Mouse (Mus musculus): Measurements from ENCODE around the gene Ccm2. TPM values are rescaled to one million over a fixed set of nuclear protein-coding genes. Genes with fewer than 3 reads are reported as not detected.

The Ccm2 gene
- polyA plus RNA-seq, 1 experiment from 2014 or later: 87.0 TPM

DNA sequence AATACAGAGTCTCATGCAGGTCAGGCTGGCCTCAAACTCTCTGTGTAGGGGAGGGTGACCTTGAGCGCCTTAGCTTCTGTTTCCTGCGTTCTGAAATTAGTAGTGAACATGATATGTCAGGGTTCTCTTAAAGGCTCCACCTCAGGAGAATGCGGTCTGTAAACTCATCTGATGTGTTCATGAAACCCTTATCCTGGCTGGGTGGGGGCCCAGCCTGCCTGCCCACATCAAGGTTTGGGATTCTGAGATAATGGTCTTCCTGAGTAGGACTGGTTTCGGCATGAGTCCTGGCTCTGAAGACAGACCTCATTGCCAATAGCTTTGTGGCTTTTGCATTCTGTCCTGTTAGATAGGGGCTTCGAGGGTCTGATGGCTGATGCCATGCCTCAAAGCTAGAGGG, 48.7 kb downstream of the Ccm2 start:
- no peak for DNase-seq (ENCODE audit: low spot score)
- Histone ChIP-seq H3K9me3 (ENCODE audit: control insufficient read depth, low read length) (no peaks in the 10 kb centered on the region), H3K27ac (ENCODE audit: low read depth) (no peak overlapping the region), H3K4me1 (replicated peaks; ENCODE audit: control insufficient read depth, insufficient read depth, low read length) (peaks cover 11% of the 10 kb centered on the region; the same call in 1 of the 2 replicates), H3K27me3 (replicated peaks; ENCODE audit: control insufficient read depth, insufficient read depth, low read length) (no peaks in the 10 kb centered on the region), H3K9ac (ENCODE audit: low read length) (no peak overlapping the region), H3K36me3 (ENCODE audit: control insufficient read depth, insufficient read depth, low read length) (peaks cover 82% of the 10 kb centered on the region), H3K4me3 (ENCODE audit: low read depth, low read length) (no peak overlapping the region), H3K4me2 (ENCODE audit: low read length) (no peak overlapping the region)
- WGBS: 93% methylated on average over 5 of the region's 5 CpGs
- ATAC-seq (replicated peaks; ENCODE audit: low FRiP score, low TSS enrichment, low read depth): no peak

DNA sequence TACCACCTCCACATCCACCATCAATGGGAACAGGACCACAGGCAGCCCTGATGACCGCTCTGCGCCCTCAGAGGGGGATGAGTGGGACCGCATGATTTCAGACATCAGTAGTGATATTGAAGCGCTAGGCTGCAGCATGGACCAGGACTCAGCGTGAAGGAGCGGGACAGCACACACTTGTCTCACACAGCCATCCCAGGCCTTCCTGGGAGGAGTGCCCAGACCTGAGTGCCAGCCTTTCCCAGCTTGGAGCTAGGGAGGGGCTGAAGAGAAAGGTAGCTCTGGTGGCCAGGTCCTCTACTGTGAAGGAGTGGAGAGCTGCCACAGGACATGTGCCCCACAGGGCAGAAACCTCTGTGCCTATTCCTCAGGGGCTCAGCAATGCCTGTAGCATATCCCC, 49.5 kb downstream of the Ccm2 start:
- H3K36me3 ChIP-seq (ENCODE audit: control insufficient read depth, insufficient read depth, low read length): peaks cover 73% of the 10 kb centered on the region
- H3K9ac ChIP-seq (ENCODE audit: low read length): no peak overlapping the region
- H3K4me3 ChIP-seq (ENCODE audit: low read depth, low read length): no peak overlapping the region
- H3K4me1 ChIP-seq (replicated peaks; ENCODE audit: control insufficient read depth, insufficient read depth, low read length): peaks cover 11% of the 10 kb centered on the region; the same call in 1 of the 2 replicates
- ATAC-seq (replicated peaks; ENCODE audit: low FRiP score, low TSS enrichment, low read depth): no peak
- H3K27me3 ChIP-seq (replicated peaks; ENCODE audit: control insufficient read depth, insufficient read depth, low read length): no peaks in the 10 kb centered on the region
- no peak overlapping the region for H3K4me2 ChIP-seq (ENCODE audit: low read length)
- no peak overlapping the region for H3K27ac ChIP-seq (ENCODE audit: low read depth)
- H3K9me3 ChIP-seq (ENCODE audit: control insufficient read depth, low read length): no peaks in the 10 kb centered on the region
- no peak for DNase-seq (ENCODE audit: low spot score)
- 92% methylated on average over 6 of the region's 6 CpGs for WGBS

DNA sequence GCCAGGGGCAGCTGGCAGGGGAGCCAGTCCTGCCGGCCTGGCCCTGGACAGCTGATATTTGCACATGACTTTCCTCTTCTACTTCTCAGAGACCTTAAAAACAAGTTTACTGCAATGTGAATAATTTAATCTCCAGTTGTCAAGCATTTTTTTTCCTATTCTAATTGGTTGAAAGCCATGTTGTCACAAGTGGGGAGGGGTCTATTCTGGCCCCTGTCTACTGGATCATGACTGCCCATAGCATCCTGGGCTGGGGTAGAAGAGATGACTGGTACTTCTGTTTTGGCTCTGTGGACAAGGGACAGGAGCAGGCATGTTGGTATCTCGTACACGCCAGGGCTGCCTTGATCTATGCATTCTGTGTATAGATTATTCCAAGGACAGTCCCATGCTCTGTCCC, 49.9 kb downstream of the Ccm2 start:
- ATAC-seq (replicated peaks; ENCODE audit: low FRiP score, low TSS enrichment, low read depth) (no peak), DNase-seq (ENCODE audit: low spot score) (no peak)
- peaks cover 69% of the 10 kb centered on the region for H3K36me3 ChIP-seq (ENCODE audit: control insufficient read depth, insufficient read depth, low read length)

DNA sequence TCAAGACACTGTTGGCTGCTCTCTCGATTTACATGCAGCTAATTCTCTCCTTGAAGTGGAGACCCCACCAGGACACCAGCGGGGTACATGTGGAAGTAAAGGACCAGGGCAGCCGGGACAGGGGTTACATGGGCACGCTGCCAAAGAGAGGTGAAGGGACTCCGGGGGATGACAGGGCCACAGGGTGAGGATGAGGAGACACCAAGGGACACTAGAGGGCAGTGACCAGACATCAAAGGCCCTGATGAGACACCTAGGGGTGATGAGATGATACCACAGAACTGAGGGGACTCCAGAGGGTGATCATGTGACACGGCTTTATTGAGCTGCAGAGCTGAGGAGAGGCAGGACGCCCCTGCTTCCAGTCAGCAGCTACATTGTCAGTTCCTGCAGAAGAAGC, 50.8 kb downstream of the Ccm2 start:
- H3K27ac ChIP-seq (ENCODE audit: low read depth): no peak overlapping the region
- H3K36me3 ChIP-seq (ENCODE audit: control insufficient read depth, insufficient read depth, low read length): peaks cover 60% of the 10 kb centered on the region
- peaks cover 14% of the 10 kb centered on the region for H3K4me1 ChIP-seq (replicated peaks; ENCODE audit: control insufficient read depth, insufficient read depth, low read length)
- 70% methylated on average over 7 of the region's 7 CpGs for WGBS
- DNase-seq (ENCODE audit: low spot score) (no peak), ATAC-seq (replicated peaks; ENCODE audit: low FRiP score, low TSS enrichment, low read depth) (no peak)
- no peak overlapping the region for H3K4me3 ChIP-seq (ENCODE audit: low read depth, low read length)
- H3K9me3 ChIP-seq (ENCODE audit: control insufficient read depth, low read length): no peaks in the 10 kb centered on the region
- H3K4me2 ChIP-seq (ENCODE audit: low read length): no peak overlapping the region
- H3K27me3 ChIP-seq (replicated peaks; ENCODE audit: control insufficient read depth, insufficient read depth, low read length): no peaks in the 10 kb centered on the region
- H3K9ac ChIP-seq (ENCODE audit: low read length): no peak overlapping the region

More for the DNA sequence above, 49.9 kb downstream of the Ccm2 start:
- no peaks in the 10 kb centered on the region for H3K27me3 ChIP-seq (replicated peaks; ENCODE audit: control insufficient read depth, insufficient read depth, low read length)
- 83% methylated on average over 3 of the region's 3 CpGs for WGBS
- no peak overlapping the region for H3K4me3 ChIP-seq (ENCODE audit: low read depth, low read length)
- no peak overlapping the region for H3K9ac ChIP-seq (ENCODE audit: low read length)
- no peak overlapping the region for H3K4me2 ChIP-seq (ENCODE audit: low read length)
- peaks cover 11% of the 10 kb centered on the region; the same call in 1 of the 2 replicates for H3K4me1 ChIP-seq (replicated peaks; ENCODE audit: control insufficient read depth, insufficient read depth, low read length)
- H3K9me3 ChIP-seq (ENCODE audit: control insufficient read depth, low read length): no peaks in the 10 kb centered on the region
- H3K27ac ChIP-seq (ENCODE audit: low read depth): no peak overlapping the region

DNA sequence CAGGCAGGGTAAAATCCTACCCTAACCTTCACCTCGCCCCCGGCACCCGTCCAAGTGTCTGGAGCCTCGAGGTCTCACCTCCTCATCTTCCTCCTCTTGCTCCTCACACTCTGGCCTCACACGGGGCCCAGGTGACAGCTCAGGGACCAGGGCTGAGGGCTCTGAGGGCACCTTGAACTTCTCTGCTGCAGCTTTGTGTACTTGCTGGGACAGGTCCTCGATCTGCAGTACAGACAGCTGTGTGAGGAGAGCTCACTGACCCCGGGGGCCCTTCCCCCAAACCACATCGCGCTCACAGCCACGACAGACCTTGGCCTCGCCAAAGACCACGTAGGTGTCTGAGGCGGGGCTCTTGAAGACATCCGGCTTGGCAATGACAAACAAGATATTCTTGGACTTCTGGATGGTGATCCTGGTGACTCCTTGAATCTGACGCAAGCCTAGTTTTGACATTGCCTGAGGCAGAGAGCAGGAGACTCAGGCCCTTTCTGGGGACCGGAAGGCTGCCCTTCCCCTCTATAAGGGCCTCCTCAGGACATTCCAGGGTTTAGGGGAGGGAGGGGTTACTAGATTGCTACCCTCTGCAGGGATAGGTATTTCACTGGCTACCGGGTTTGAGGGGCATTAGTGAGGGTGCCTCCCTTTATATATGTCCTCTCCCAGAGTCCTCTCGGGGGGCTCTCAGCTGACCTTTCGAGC, 51.7 kb downstream of the Ccm2 start:
- no peaks in the 10 kb centered on the region for H3K9me3 ChIP-seq (ENCODE audit: control insufficient read depth, low read length)
- WGBS: 52% methylated on average over 19 of the region's 19 CpGs
- no peak for ATAC-seq (replicated peaks; ENCODE audit: low FRiP score, low TSS enrichment, low read depth)
- no peaks in the 10 kb centered on the region for H3K27me3 ChIP-seq (replicated peaks; ENCODE audit: control insufficient read depth, insufficient read depth, low read length)
- no peak overlapping the region for H3K4me3 ChIP-seq (ENCODE audit: low read depth, low read length)
- no peak overlapping the region for H3K27ac ChIP-seq (ENCODE audit: low read depth)
- peaks cover 52% of the 10 kb centered on the region for H3K36me3 ChIP-seq (ENCODE audit: control insufficient read depth, insufficient read depth, low read length)
- DNase-seq (ENCODE audit: low spot score): no peak
- no peak overlapping the region for H3K9ac ChIP-seq (ENCODE audit: low read length)
- peaks cover 15% of the 10 kb centered on the region for H3K4me1 ChIP-seq (replicated peaks; ENCODE audit: control insufficient read depth, insufficient read depth, low read length)
- no peak overlapping the region for H3K4me2 ChIP-seq (ENCODE audit: low read length)

DNA sequence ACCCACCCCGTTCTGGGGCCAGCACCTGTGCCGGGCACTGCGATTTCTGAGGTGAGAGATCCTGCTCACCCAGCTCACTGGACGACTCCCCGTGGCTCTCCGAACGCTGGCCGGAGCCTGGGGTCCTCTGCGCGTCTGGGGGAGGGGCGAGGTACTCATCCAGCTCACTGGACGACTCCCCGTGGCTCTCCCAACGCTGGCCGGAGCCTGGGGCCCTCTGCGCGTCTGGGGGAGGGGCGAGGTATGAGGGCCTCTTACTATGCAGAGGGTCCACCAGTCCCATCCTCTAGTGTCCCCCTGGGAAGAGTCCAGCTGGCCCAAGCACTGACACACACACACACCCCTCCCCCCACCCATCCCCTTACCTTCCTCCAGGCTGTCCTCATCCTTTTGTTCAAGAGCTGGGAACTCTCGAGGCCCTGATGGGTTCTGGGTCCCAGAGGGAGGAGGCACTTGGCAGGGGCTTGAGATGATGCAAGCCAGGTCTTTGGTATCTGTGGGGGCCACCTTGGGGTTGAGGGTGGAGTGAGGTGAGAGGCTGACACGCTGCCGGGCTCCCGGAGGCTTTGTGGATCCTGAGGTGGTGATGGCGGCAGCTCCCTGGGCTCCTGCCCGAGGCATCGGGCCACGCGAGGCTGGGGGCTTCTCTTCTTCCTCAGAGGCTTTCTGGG, 52.5 kb downstream of the Ccm2 start:
- Histone ChIP-seq H3K9me3 (ENCODE audit: control insufficient read depth, low read length) (no peaks in the 10 kb centered on the region), H3K4me1 (replicated peaks; ENCODE audit: control insufficient read depth, insufficient read depth, low read length) (peaks cover 23% of the 10 kb centered on the region), H3K9ac (ENCODE audit: low read length) (no peak overlapping the region), H3K4me3 (ENCODE audit: low read depth, low read length) (no peak overlapping the region), H3K4me2 (ENCODE audit: low read length) (no peak overlapping the region), H3K27me3 (replicated peaks; ENCODE audit: control insufficient read depth, insufficient read depth, low read length) (0 out of 2 replicates have a peak, but pooled peaks cover 5% of the 10 kb centered on the region), H3K36me3 (ENCODE audit: control insufficient read depth, insufficient read depth, low read length) (peaks cover 44% of the 10 kb centered on the region), H3K27ac (ENCODE audit: low read depth) (no peak overlapping the region)
- ATAC-seq (replicated peaks; ENCODE audit: low FRiP score, low TSS enrichment, low read depth): no peak
- 22% methylated on average over 27 of the region's 27 CpGs for WGBS
- DNase-seq (ENCODE audit: low spot score): no peak

DNA sequence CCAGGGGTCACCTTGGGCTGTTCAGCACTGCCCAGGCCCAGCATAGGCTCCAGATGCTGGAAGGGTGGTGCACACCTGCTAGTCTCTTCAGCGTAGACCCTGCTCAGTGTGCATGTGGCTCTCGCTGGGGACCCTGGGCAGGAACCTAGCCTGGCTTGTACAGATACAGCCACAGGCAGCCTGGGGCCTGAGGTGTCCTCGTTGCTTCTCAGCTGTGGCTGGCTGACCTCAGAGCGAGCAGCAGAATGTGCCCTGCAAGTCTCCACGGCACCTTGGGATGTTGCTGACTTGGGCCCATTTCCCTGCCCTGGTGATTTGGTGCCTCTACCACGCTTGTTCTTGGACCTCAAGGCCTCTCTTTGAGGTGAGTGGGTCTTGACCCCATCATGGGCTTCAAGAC, 53.1 kb downstream of the Ccm2 start:
- Histone ChIP-seq H3K9me3 (ENCODE audit: control insufficient read depth, low read length) (no peaks in the 10 kb centered on the region), H3K27ac (ENCODE audit: low read depth) (no peak overlapping the region), H3K4me1 (replicated peaks; ENCODE audit: control insufficient read depth, insufficient read depth, low read length) (peaks cover 29% of the 10 kb centered on the region), H3K4me2 (ENCODE audit: low read length) (no peak overlapping the region), H3K36me3 (ENCODE audit: control insufficient read depth, insufficient read depth, low read length) (peaks cover 37% of the 10 kb centered on the region), H3K27me3 (replicated peaks; ENCODE audit: control insufficient read depth, insufficient read depth, low read length) (peaks cover 11% of the 10 kb centered on the region; the same call in 1 of the 2 replicates), H3K4me3 (ENCODE audit: low read depth, low read length) (no peak overlapping the region), H3K9ac (ENCODE audit: low read length) (no peak overlapping the region)
- no peak for DNase-seq (ENCODE audit: low spot score)
- no peak for ATAC-seq (replicated peaks; ENCODE audit: low FRiP score, low TSS enrichment, low read depth)
- 88% methylated on average over 6 of the region's 6 CpGs for WGBS

DNA sequence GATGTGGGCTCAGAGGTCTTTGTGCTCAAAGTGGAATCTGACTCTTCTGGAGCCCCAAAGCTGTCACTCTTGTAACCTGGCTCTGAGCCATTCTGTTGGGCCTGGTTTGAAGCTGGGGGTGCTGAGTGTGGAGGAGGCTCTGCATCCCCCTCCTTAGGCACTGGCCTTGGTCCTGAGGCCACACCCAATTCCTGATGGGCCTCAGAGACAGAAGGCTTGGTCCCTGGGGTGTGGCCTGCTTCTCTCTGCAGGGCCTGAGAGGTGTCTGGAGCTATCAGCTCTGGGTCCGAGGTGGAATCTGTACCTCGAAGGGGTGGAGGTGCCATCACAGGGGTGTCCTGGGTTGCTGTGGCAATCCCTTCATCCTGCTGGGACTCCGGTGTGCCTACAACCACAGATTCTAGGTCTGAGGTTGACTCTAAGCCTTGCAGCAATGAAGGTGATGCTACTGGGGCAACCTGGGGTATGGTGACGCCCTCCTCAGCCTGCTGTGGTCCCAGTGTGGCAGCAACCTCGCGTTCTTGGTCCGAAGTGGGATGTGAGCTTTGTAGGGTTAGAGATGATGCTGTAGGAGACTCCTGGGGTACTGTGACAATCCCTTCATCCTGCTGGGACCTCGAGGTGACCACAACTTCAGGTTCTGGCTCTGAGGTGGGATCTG, 53.7 kb downstream of the Ccm2 start:
- Histone ChIP-seq H3K4me1 (replicated peaks; ENCODE audit: control insufficient read depth, insufficient read depth, low read length) (peaks cover 35% of the 10 kb centered on the region), H3K9me3 (ENCODE audit: control insufficient read depth, low read length) (no peaks in the 10 kb centered on the region), H3K4me3 (ENCODE audit: low read depth, low read length) (no peak overlapping the region), H3K27me3 (replicated peaks; ENCODE audit: control insufficient read depth, insufficient read depth, low read length) (peaks cover 17% of the 10 kb centered on the region; the same call in 1 of the 2 replicates), H3K9ac (ENCODE audit: low read length) (no peak overlapping the region), H3K27ac (ENCODE audit: low read depth) (no peak overlapping the region), H3K36me3 (ENCODE audit: control insufficient read depth, insufficient read depth, low read length) (peaks cover 31% of the 10 kb centered on the region), H3K4me2 (ENCODE audit: low read length) (no peak overlapping the region)
- no peak for DNase-seq (ENCODE audit: low spot score)
- no peak for ATAC-seq (replicated peaks; ENCODE audit: low FRiP score, low TSS enrichment, low read depth)
- 81% methylated on average over 8 of the region's 8 CpGs for WGBS

All from intestine, embryonic 14.5 days (tissue).